Mouse (Mus musculus): ENCODE data around the gene Trp53tg5. TPM values are rescaled to one million over a fixed set of nuclear protein-coding genes. Genes with fewer than 3 reads are reported as not detected.

The Trp53tg5 gene
- polyA plus RNA-seq (2017; shearing (Covaris generic)): 0.33 TPM

GRCm38 (mm10) chr2:164473624-164474023, at the start of gene Trp53tg5:
Gene Trp53tg5, minus strand, starts transcription at chr2:164473724.

DNA sequence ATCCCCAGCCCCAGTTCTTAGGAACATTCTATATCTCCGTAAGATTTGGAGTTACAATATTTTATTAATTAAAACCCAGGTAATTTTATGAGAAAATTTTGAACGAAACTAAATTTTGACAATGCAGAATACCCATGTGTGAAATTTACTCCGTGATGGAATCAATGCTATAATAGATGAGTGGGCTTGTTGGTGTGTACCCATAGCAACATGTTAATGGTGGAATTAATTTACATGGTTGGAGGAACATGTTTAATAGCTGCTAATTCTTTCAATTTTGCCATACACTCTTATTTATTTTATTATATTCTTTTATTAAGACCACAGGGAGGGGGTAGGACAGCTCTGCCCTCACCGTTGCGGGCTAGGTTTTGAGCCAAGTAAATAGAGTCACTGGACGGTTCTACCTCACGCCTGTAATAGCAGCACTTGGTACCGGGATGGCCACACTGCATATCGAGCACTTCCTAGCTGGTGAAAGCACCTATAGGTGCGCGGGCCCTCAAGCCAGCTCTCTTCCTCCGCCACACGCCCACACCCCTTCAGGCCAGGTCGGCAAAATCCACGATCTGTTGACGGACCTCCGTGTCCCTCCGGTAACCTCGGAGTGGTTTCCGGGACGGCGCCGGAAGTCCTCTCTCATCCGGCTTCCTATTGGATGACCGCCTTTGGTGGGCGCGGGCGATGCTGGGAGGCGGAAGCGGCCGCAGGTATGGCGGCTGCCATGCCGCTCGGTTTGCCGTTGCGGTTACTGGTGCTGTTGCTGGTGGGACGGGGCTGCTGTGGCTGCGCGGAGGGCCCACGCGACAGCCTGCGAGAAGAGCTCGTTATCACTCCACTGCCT, 23.5 kb upstream of the Trp53tg5 start, which contains the start of gene Pigt:
TSS of gene Pigt (plus strand) at position 674 of the 844 bp plus-strand sequence.

GRCm38 (mm10) chr2:164485681-164486257, 12.2 kb upstream of the Trp53tg5 start, which contains the start of gene Dbndd2:
Gene Dbndd2, plus strand, starts transcription at chr2:164486106.

GRCm38 (mm10) chr2:164460745-164461551, 12.6 kb downstream of the Trp53tg5 start, which contains the start of gene Gm20458:
Gene Gm20458, plus strand, starts transcription at chr2:164460967.

DNA sequence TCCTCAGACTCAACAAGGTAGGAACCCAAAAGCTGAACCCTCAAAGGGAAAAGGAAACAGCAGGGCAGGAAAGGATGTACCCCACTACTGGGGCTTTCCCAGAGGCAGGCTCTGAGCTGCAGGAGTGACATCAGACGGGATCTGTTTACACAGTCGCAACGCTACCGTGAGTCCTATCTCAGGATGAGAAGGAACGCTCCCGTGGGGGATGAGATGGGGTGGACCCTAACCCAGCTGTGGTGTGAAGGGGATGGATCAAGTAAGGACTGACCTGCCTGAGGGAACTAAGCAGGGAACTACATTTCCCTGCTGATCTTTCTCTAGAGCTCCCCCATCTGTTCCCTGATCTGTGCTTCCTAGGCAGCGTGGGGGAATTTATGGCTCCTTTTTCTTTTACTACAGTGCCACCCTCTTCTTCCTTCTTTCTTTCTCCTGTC, 16.6 kb downstream of the Trp53tg5 start, which contains the start of gene Sys1:
TSS of gene Sys1 (plus strand) at position 101 of the 437 bp plus-strand sequence.

DNA sequence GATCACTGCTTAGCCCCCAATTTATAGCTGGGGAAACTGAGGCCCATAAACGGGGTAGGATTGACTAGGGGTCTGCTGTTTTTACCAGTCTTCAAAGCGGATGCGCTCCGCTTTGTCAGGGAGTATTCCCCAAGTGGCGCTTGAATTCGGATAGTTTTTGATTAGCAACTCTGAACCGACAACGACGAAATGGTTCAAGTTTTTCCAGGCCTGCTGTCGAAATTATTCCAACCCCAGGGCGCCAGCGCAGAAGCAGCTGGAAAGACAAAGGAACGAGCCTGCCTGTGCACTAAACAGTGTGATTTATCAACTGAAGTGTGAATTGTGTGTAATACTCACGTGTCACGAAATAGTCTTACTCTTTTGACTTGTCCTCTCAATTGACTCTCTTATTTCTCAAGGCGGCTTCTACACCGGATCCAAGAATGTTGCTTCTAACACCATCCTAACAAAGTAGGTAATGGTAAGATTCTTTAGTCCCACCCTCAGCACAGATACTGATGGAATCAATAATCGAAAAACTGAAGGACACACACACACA, 30.0 kb downstream of the Trp53tg5 start, which contains the start of gene Sdc4:
TSS of gene Sdc4 (minus strand) at position 428 of the 541 bp plus-strand sequence.

Other genes with a start within 250 kb of the Trp53tg5 start
- not detected for gene Svs2, start 235.3 kb downstream of the Trp53tg5 start, polyA plus RNA-seq (2017; shearing (Covaris generic))
- gene Svs3b, start 217.1 kb downstream of the Trp53tg5 start, polyA plus RNA-seq (2017; shearing (Covaris generic)): not detected
- not detected for gene Svs4, start 195.3 kb downstream of the Trp53tg5 start, polyA plus RNA-seq (2017; shearing (Covaris generic))
- not detected for gene Svs3a, start 184.5 kb downstream of the Trp53tg5 start, polyA plus RNA-seq (2017; shearing (Covaris generic))
- gene Svs6, start 157.0 kb downstream of the Trp53tg5 start, polyA plus RNA-seq (2017; shearing (Covaris generic)): not detected
- gene Svs5, start 141.0 kb downstream of the Trp53tg5 start, polyA plus RNA-seq (2017; shearing (Covaris generic)): not detected
- 25.8 TPM for gene Slpi, start 84.6 kb downstream of the Trp53tg5 start, polyA plus RNA-seq (2017; shearing (Covaris generic))
- gene Rbpjl, start 70.6 kb downstream of the Trp53tg5 start, polyA plus RNA-seq (2017; shearing (Covaris generic)): not detected
- gene Matn4, start 68.6 kb downstream of the Trp53tg5 start, polyA plus RNA-seq (2017; shearing (Covaris generic)): not detected
- 46.9 TPM for gene Sdc4, start 29.8 kb downstream of the Trp53tg5 start, polyA plus RNA-seq (2017; shearing (Covaris generic))
- gene Sys1, start 16.8 kb downstream of the Trp53tg5 start, polyA plus RNA-seq (2017; shearing (Covaris generic)): 27.2 TPM
- 1.4 TPM for gene Gm20458, start 12.8 kb downstream of the Trp53tg5 start, polyA plus RNA-seq (2017; shearing (Covaris generic))
- 7.6 TPM for gene Dbndd2, start 12.4 kb upstream of the Trp53tg5 start, polyA plus RNA-seq (2017; shearing (Covaris generic))
- 26.3 TPM for gene Pigt, start 23.8 kb upstream of the Trp53tg5 start, polyA plus RNA-seq (2017; shearing (Covaris generic))
- 3.1 TPM for gene Wfdc2, start 88.7 kb upstream of the Trp53tg5 start, polyA plus RNA-seq (2017; shearing (Covaris generic))
- gene Spint3, start 99.7 kb upstream of the Trp53tg5 start, polyA plus RNA-seq (2017; shearing (Covaris generic)): not detected
- gene Wfdc6a, start 111.7 kb upstream of the Trp53tg5 start, polyA plus RNA-seq (2017; shearing (Covaris generic)): not detected
- gene Eppin, start 119.9 kb upstream of the Trp53tg5 start, polyA plus RNA-seq (2017; shearing (Covaris generic)): not detected
- gene Wfdc6b, start 139.8 kb upstream of the Trp53tg5 start, polyA plus RNA-seq (2017; shearing (Covaris generic)): not detected
- gene Wfdc8, start 139.9 kb upstream of the Trp53tg5 start, polyA plus RNA-seq (2017; shearing (Covaris generic)): not detected
- gene Wfdc16, start 165.1 kb upstream of the Trp53tg5 start, polyA plus RNA-seq (2017; shearing (Covaris generic)): not detected
- not detected for gene Wfdc10, start 182.3 kb upstream of the Trp53tg5 start, polyA plus RNA-seq (2017; shearing (Covaris generic))
- gene Wfdc9, start 182.9 kb upstream of the Trp53tg5 start, polyA plus RNA-seq (2017; shearing (Covaris generic)): not detected
- not detected for gene Wfdc11, start 200.4 kb upstream of the Trp53tg5 start, polyA plus RNA-seq (2017; shearing (Covaris generic))
- not detected for gene Wfdc13, start 211.4 kb upstream of the Trp53tg5 start, polyA plus RNA-seq (2017; shearing (Covaris generic))
- gene Spint4, start 224.8 kb upstream of the Trp53tg5 start, polyA plus RNA-seq (2017; shearing (Covaris generic)): not detected
- not detected for gene Spint5, start 241.6 kb upstream of the Trp53tg5 start, polyA plus RNA-seq (2017; shearing (Covaris generic))

Data from inflammation-experienced regulatory T-cells, adult 16 weeks (primary cell).